In the genomic region with DNA sequence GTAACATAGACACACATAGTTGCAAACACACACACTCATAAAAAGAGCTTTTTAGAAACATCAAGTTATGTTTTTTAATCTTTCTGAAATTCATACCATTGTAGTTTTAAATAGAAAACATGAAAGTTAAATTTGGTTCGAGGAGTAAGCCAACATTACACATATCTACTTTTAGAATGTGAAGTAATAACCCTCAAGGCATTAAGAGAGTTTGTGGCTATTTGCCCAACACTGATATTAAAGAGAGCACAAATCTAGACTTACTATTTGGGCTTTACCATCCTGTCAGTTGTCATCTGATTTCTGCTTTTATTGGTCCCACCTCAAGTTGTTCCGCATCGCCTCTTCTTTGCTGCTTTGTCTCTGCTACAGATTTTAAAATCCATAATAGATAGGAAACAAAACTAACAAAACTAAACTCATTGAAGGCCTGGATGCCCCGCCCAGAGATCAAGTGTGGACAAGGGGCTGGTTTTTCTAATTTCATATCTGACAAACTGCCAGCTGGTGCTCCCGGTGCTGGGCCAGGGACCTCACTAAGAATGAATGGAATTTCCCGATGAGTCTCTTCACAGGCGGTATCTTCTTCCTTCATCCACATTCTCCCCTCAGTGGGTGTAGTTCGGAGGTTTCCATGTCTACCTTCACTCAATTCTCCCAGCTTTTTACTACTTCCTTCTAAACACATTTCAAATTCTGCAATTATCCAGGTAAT, we compare ENCODE assay signal across 26 mouse cellular contexts.
DNase-seq lines count a peak whose midpoint lies in the region; ATAC-seq and TF ChIP-seq lines count a peak whose summit lies in the region.
"Had no signal": no experiment of that assay in that cellular context is flagged by ENCODE, and none has a peak within 500 bp of the region (broad histone marks: within the 10 kb centered on the region; RNA-seq: fewer than 3 reads in every experiment).

No protein-coding gene starts in this region.

- TF ChIP-seq POLR2A in lung, adult 2 months (IDR thresholded peaks at IDR 0.05; ENCODE audit: borderline replicate concordance, extremely low read depth, low read depth, low read length): no peak
- TF ChIP-seq POLR2A in bone marrow macrophage, adult 2 months (IDR thresholded peaks at IDR 0.05; ENCODE audit: borderline replicate concordance, low read depth, low read length): no peak

- H3K4me3 ChIP-seq in heart, embryonic 12.5 days: no peak overlapping the region
- H3K4me3 ChIP-seq in lung, embryonic 16.5 days (ENCODE audit: low read length): no peak overlapping the region
- H3K4me3 ChIP-seq in lung, adult 2 months (replicated peaks; ENCODE audit: extremely low read depth, low read depth, low read length): no peak overlapping the region
- H3K4me3 ChIP-seq in bone marrow macrophage, adult 2 months (ENCODE audit: insufficient read depth, low read length): no peak overlapping the region
- H3K4me3 ChIP-seq: embryonic facial prominence, embryonic 12.5 days; forebrain, embryonic 13.5 days; hindbrain, embryonic 13.5 days; limb, embryonic 15.5 days; liver, embryonic 15.5 days; neural tube, embryonic 15.5 days had no signal

- H3K4me2 ChIP-seq in heart, embryonic 12.5 days: peak overlapping the region; percentile 4; the same call in 1 of the 2 replicates
- H3K4me2 ChIP-seq in lung, embryonic 16.5 days (ENCODE audit: low read depth, low read length): no peak overlapping the region
- H3K4me2 ChIP-seq: embryonic facial prominence, embryonic 12.5 days; forebrain, embryonic 13.5 days; hindbrain, embryonic 13.5 days; limb, embryonic 15.5 days; liver, embryonic 15.5 days; neural tube, embryonic 15.5 days had no signal

- no peaks in the 10 kb centered on the region for H3K9me3 ChIP-seq in heart, embryonic 12.5 days (replicated peaks)
- no peaks in the 10 kb centered on the region for H3K9me3 ChIP-seq in lung, embryonic 16.5 days (ENCODE audit: control insufficient read depth, low read length)
- H3K9me3 ChIP-seq: embryonic facial prominence, embryonic 12.5 days; forebrain, embryonic 13.5 days; hindbrain, embryonic 13.5 days; limb, embryonic 15.5 days; liver, embryonic 15.5 days; neural tube, embryonic 15.5 days had no signal

- DNase-seq in heart, adult 8-10 months (ENCODE audit: low spot score): no peak
- DNase-seq in lung, adult 2 months: no peak
- peak; percentile 21 for DNase-seq in heart, postnatal 4 days
- DNase-seq in adipocyte (ENCODE audit: low spot score): no peak
- no peak for DNase-seq in embryo, embryonic 11 days
- DNase-seq: adrenal gland, postnatal 25 days; cerebellum, adult 11 months; cerebellum, adult 9-11 months; gastrocnemius, postnatal 10 days; kidney, adult 18-20 months; kidney, postnatal 4 days; right cerebral cortex, adult 18-20 months; right cerebral cortex, postnatal 4 days; thymus, postnatal 25 days had no signal

- H3K9ac ChIP-seq in heart, embryonic 12.5 days: no peak overlapping the region
- no peak overlapping the region for H3K9ac ChIP-seq in lung, embryonic 16.5 days (ENCODE audit: low read length)
- H3K9ac ChIP-seq: embryonic facial prominence, embryonic 12.5 days; forebrain, embryonic 13.5 days; hindbrain, embryonic 13.5 days; limb, embryonic 15.5 days; liver, embryonic 15.5 days; neural tube, embryonic 15.5 days had no signal

- H3K4me1 ChIP-seq in heart, embryonic 12.5 days (replicated peaks): peaks cover 43% of the 10 kb centered on the region
- peaks cover 7% of the 10 kb centered on the region; the same call in 1 of the 2 replicates for H3K4me1 ChIP-seq in lung, embryonic 16.5 days (replicated peaks; ENCODE audit: control insufficient read depth, insufficient read depth, low read length)
- peaks cover 6% of the 10 kb centered on the region for H3K4me1 ChIP-seq in lung, adult 2 months (ENCODE audit: control insufficient read depth, insufficient read depth, low read length)
- H3K4me1 ChIP-seq in bone marrow macrophage, adult 2 months (ENCODE audit: control insufficient read depth, insufficient read depth, low read length): peaks cover 21% of the 10 kb centered on the region
- H3K4me1 ChIP-seq: hindbrain, embryonic 13.5 days; liver, embryonic 15.5 days; neural tube, embryonic 15.5 days had no signal

- 36% methylated on average over 8 of the region's 8 CpGs for WGBS in heart, embryonic 12.5 days
- 41% methylated on average over 8 of the region's 8 CpGs for WGBS in lung, embryonic 16.5 days
- 46% methylated on average over 8 of the region's 8 CpGs for WGBS in lung, adult 2 months

- peak overlapping the region; percentile 65 for H3K27ac ChIP-seq in heart, embryonic 12.5 days (ENCODE audit: poor library complexity, severe bottlenecking)
- peak overlapping the region; percentile 52 for H3K27ac ChIP-seq in lung, embryonic 16.5 days (ENCODE audit: low read length)
- H3K27ac ChIP-seq in bone marrow macrophage, adult 2 months (ENCODE audit: insufficient read depth, low read depth, low read length): 0 out of 2 replicates have a peak overlapping the region, but pooled peaks have one; percentile 9
- H3K27ac ChIP-seq: embryonic facial prominence, embryonic 12.5 days; forebrain, embryonic 13.5 days; hindbrain, embryonic 13.5 days; limb, embryonic 15.5 days; liver, embryonic 15.5 days; macrophage; neural tube, embryonic 15.5 days had no signal

- no peak for TF ChIP-seq CTCF in lung, adult 2 months (IDR thresholded peaks at IDR 0.05; ENCODE audit: insufficient read depth, low read length)
- TF ChIP-seq CTCF in bone marrow macrophage, adult 2 months (IDR thresholded peaks at IDR 0.05; ENCODE audit: low read depth, low read length): no peak

- H3K36me3 ChIP-seq in heart, embryonic 12.5 days: no peaks in the 10 kb centered on the region
- H3K36me3 ChIP-seq in lung, embryonic 16.5 days (ENCODE audit: control insufficient read depth, insufficient read depth, low read length): no peaks in the 10 kb centered on the region
- H3K36me3 ChIP-seq: embryonic facial prominence, embryonic 12.5 days; hindbrain, embryonic 13.5 days; limb, embryonic 15.5 days; liver, embryonic 15.5 days; neural tube, embryonic 15.5 days had no signal

- no peak for ATAC-seq in heart, embryonic 12.5 days (ENCODE audit: insufficient number of reproducible peaks, low FRiP score)
- no peak for ATAC-seq in lung, embryonic 16.5 days (ENCODE audit: low read depth)
- ATAC-seq: forebrain, embryonic 13.5 days; inflammation-experienced regulatory T-cells, adult 6 months; midbrain, embryonic 16.5 days had no signal

- no peaks in the 10 kb centered on the region for H3K27me3 ChIP-seq in heart, embryonic 12.5 days (replicated peaks)
- no peaks in the 10 kb centered on the region for H3K27me3 ChIP-seq in lung, embryonic 16.5 days (ENCODE audit: control insufficient read depth, insufficient read depth, low read depth, low read length)
- H3K27me3 ChIP-seq: embryonic facial prominence, embryonic 12.5 days; forebrain, embryonic 13.5 days; hindbrain, embryonic 13.5 days; limb, embryonic 15.5 days; liver, embryonic 15.5 days; neural tube, embryonic 15.5 days had no signal

Comparison
In these comparisons a context has a peak if more than half of its experiments do, and no peak if none do; other contexts are left out.
1. H3K27ac ChIP-seq: peak in every context shown above with its lines; median percentile 65 in heart, embryonic 12.5 days; 52 in lung, embryonic 16.5 days; 9 in bone marrow macrophage, adult 2 months.